Mouse (Mus musculus) bone marrow macrophage, adult 2 months (primary cell): ENCODE measurements around the gene Sez6l.
A peak's percentile ranks its signal among the peaks of the same experiment; 100 is the strongest.

ENCODE experiments used
- CTCF ChIP-seq: IDR thresholded peaks from 2 replicates; pipeline ENCODE4 v1.5.1; 2012; ENCODE audit warnings: low read depth, mild to moderate bottlenecking, low read length, moderate library complexity
- POLR2A ChIP-seq: IDR thresholded peaks from 2 replicates; pipeline ENCODE4 v1.6.1; 2012; ENCODE audit warnings: mild to moderate bottlenecking, low read depth, low read length, borderline replicate concordance

DNA sequence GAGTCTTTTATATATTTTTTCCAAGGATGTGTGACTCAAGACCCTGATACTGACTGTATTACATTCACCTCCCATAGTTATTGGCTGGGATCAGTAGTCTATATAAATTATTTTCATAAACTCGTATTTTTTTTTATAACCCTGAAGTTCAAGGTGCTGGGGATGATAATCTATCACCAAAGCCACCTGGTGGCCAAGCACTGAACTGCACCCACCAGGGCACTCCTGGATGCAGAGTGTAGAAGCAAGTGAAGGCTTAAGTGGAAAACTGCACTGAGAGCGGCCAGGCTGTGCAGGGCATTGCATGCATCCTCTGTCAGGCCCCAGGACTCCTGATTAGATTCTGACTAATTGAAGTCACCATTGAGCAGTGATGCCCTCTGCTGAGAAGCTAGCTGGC, 149.7 kb downstream of the Sez6l start:
- TF ChIP-seq POLR2A (no peak), CTCF (peak; percentile 32; the same call in 1 of the 2 replicates)
